Mouse (Mus musculus) CH12.LX (cell line): ENCODE data around the gene Frmd3. TPM values are rescaled to one million over a fixed set of nuclear protein-coding genes. Genes with fewer than 3 reads are reported as not detected.

Experiments used
- DNase-seq: peaks from one replicate; pipeline ENCODE4 v3.0.0-alpha.2; 2013; ENCODE audit errors: extremely low read depth
- H3K27ac ChIP-seq: 2 replicates; pipeline ENCODE4 v1.5.1; 2012; ENCODE audit warnings: low read depth, mild to moderate bottlenecking, control low read depth, moderate library complexity; ENCODE audit not compliant: insufficient read depth
- H3K27me3 ChIP-seq: replicated peaks from 2 replicates; pipeline ENCODE3; 2012; ENCODE audit warnings: inconsistent platforms
- H3K36me3 ChIP-seq, 2 experiments: replicated peaks in 1 of 2; 2 replicates each; pipeline versions ENCODE3 to v1.6.1; 2012; ENCODE audit warnings: inconsistent platforms in 1 of 2, low read length in 1 of 2, mild to moderate bottlenecking in 1 of 2, mixed read lengths in 1 of 2, moderate library complexity in 1 of 2; ENCODE audit not compliant: control insufficient read depth in 1 of 2, insufficient read depth in 1 of 2
- H3K4me1 ChIP-seq, 2 experiments: 2 replicates each; pipeline ENCODE4 v1.6.1; 2012; ENCODE audit warnings: inconsistent platforms in 1 of 2, moderate library complexity in 1 of 2; ENCODE audit not compliant: insufficient read depth in 2 of 2, control insufficient read depth in 1 of 2
- H3K4me2 ChIP-seq: 2 replicates; pipeline ENCODE4 v1.6.1; 2012; ENCODE audit warnings: low read depth, mild to moderate bottlenecking, control low read depth; ENCODE audit not compliant: poor library complexity, insufficient read depth, severe bottlenecking
- H3K4me3 ChIP-seq, 3 experiments: fragments of 150-350 bp in 1 of 3; sonication (generic) in 1 of 3; replicated peaks in 1 of 3; 2 replicates each; pipeline versions ENCODE3 to v1.5.1; 2011 to 2012; ENCODE audit warnings: low read depth in 2 of 3, low read length in 2 of 3, mild to moderate bottlenecking in 2 of 3, moderate library complexity in 2 of 3, control low read depth in 1 of 3, improper control_type of control experiment in 1 of 3, inconsistent platforms in 1 of 3, mixed read lengths in 1 of 3; ENCODE audit not compliant: poor library complexity in 1 of 3
- H3K79me2 ChIP-seq: replicated peaks from 2 replicates; pipeline ENCODE4 v1.6.1; 2012; ENCODE audit warnings: mild to moderate bottlenecking, moderate library complexity; ENCODE audit not compliant: control insufficient read depth, poor library complexity, insufficient read depth, severe bottlenecking; ENCODE audit errors: extremely low read depth
- H3K9ac ChIP-seq: 2 replicates; pipeline ENCODE4 v1.6.1; 2012; ENCODE audit warnings: low read depth, mild to moderate bottlenecking, control low read depth, moderate library complexity; ENCODE audit not compliant: insufficient read depth
- H3K9me3 ChIP-seq: replicated peaks from 2 replicates; pipeline ENCODE3; 2012; ENCODE audit warnings: low read length, inconsistent platforms, mixed read lengths
- CHD1 ChIP-seq: IDR thresholded peaks from 2 replicates; pipeline ENCODE4 v1.6.1; 2012; ENCODE audit warnings: low read depth, low read length, improper control_type of control experiment, inconsistent platforms
- ELF1 ChIP-seq: IDR thresholded peaks from 2 replicates; pipeline ENCODE4 v1.6.1; 2014; ENCODE audit warnings: low read depth, mild to moderate bottlenecking, inconsistent platforms, low read length, improper control_type of control experiment
- GABPA ChIP-seq: IDR thresholded peaks from 2 replicates; pipeline ENCODE4 v1.6.1; 2012; ENCODE audit warnings: low read depth, low read length, improper control_type of control experiment, inconsistent platforms; ENCODE audit not compliant: insufficient replicate concordance
- HCFC1 ChIP-seq: IDR thresholded peaks from 2 replicates; pipeline ENCODE4 v1.6.1; 2012; ENCODE audit warnings: low read depth, mild to moderate bottlenecking, inconsistent platforms, low read length, improper control_type of control experiment
- JUN ChIP-seq: IDR thresholded peaks from 2 replicates; pipeline ENCODE4 v1.6.1; 2011; ENCODE audit warnings: low read depth, mild to moderate bottlenecking, low read length, improper control_type of control experiment, moderate library complexity; ENCODE audit not compliant: insufficient read depth
- JUND ChIP-seq: conservative IDR thresholded peaks from 2 replicates; pipeline ENCODE4 v1.6.1; 2011; ENCODE audit warnings: low read depth, low read length, improper control_type of control experiment
- KAT2A ChIP-seq: IDR thresholded peaks from 2 replicates; pipeline ENCODE4 v1.6.1; 2012; ENCODE audit warnings: low read length, improper control_type of control experiment, inconsistent platforms; ENCODE audit not compliant: insufficient replicate concordance
- MAFK ChIP-seq: IDR thresholded peaks from 2 replicates; pipeline ENCODE4 v1.6.1; 2011; ENCODE audit warnings: low read length, improper control_type of control experiment; ENCODE audit not compliant: insufficient replicate concordance
- MEF2A ChIP-seq: IDR thresholded peaks from 2 replicates; pipeline ENCODE4 v1.6.1; 2014; ENCODE audit warnings: low read depth, mild to moderate bottlenecking, inconsistent platforms, low read length, improper control_type of control experiment, borderline replicate concordance
- MXI1 ChIP-seq: IDR thresholded peaks from 2 replicates; pipeline ENCODE4 v1.6.1; 2011; ENCODE audit warnings: mild to moderate bottlenecking, low read depth, low read length, improper control_type of control experiment
- NELFE ChIP-seq: IDR thresholded peaks from 2 replicates; pipeline ENCODE4 v1.6.1; 2011; ENCODE audit warnings: low read depth, low read length, improper control_type of control experiment
- POLR2AphosphoS2 ChIP-seq: IDR thresholded peaks from 2 replicates; pipeline ENCODE4 v1.6.1; 2011; ENCODE audit warnings: low read depth, low read length, improper control_type of control experiment
- USF2 ChIP-seq: conservative IDR thresholded peaks from 2 replicates; pipeline ENCODE4 v1.6.1; 2011; ENCODE audit warnings: low read depth, low read length, improper control_type of control experiment
- ZC3H11A ChIP-seq: IDR thresholded peaks from 2 replicates; pipeline ENCODE4 v1.6.1; 2012; ENCODE audit warnings: low read depth, mild to moderate bottlenecking, inconsistent platforms, low read length, improper control_type of control experiment
- ZKSCAN1 ChIP-seq: IDR thresholded peaks from 2 replicates; pipeline ENCODE4 v1.6.1; 2012; ENCODE audit warnings: low read depth, inconsistent platforms, low read length, improper control_type of control experiment, borderline replicate concordance
- ZMIZ1 ChIP-seq: IDR thresholded peaks from 2 replicates; pipeline ENCODE4 v1.6.1; 2012; ENCODE audit warnings: low read depth, mild to moderate bottlenecking, inconsistent platforms, low read length, improper control_type of control experiment
- dilution Hi-C: fragments of 300-500 bp; cut with MboI; formaldehyde crosslinking; loops from 2 replicates; pipeline ENCODE4 v1.14.3; 2020; ENCODE audit warnings: low sequenced_read_pairs; ENCODE audit not compliant: extremely low pct_unique_long_range_greater_than_20kb, extremely low pct_ligation_motif_present
- in situ Hi-C: fragments of 300-500 bp; cut with MboI; formaldehyde crosslinking; loops from 3 replicates; pipeline ENCODE4 v1.14.3; 2019; ENCODE audit warnings: low sequenced_read_pairs, low pct_ligation_motif_present, low pct_unique_long_range_greater_than_20kb, mixed read lengths
- polyA plus RNA-seq: library from polyadenylated mRNA; unstranded; fragments of >175 nt; gene quantifications from 2 replicates; pipeline ENCODE4 v1.2.1, GENCODE M21; 2012; ENCODE audit warnings: low read depth; ENCODE audit not compliant: insufficient read length
- total RNA-seq, 2 experiments: library from RNA; depleted of rRNA; stranded (reverse); fragments of 300-350 nt in 1 of 2; fragments of >200 nt in 1 of 2; gene quantifications; 2 replicates each; pipeline ENCODE4 v1.2.3; 2012 to 2014

Gene Frmd3
- total and polyA plus RNA-seq, 3 experiments: not detected

DNA sequence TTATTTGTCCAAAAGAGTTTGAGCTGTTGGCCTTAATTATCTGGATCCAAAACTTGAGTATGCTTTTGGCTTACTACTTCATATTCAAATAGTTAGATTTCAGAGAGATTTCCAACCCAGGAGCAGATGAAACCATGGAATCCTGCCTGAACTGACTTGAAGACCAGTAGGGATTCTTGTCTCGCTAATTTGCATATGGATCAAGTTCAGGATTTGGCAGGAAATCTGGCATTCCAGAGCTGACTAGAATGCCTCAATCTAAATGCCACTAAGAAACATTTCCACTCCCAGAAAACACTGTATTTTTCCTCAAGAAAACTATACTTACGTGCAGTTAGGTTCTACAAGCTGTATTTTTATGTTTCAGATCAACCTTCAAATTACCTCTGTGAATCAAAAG lies 6.8 kb downstream of the Frmd3 start:
- no peak overlapping the region for H3K4me2 ChIP-seq
- H3K27me3 ChIP-seq: no peaks in the 10 kb centered on the region
- no peak for DNase-seq
- H3K9me3 ChIP-seq: peaks cover 28% of the 10 kb centered on the region
- H3K36me3 ChIP-seq: no peaks in the 10 kb centered on the region
- TF ChIP-seq MEF2A (no peak), KAT2A (no peak), HCFC1 (no peak), ZKSCAN1 (no peak), POLR2AphosphoS2 (no peak), CHD1 (no peak), GABPA (no peak), MAFK (no peak), JUND (no peak), ELF1 (no peak), ZC3H11A (no peak), NELFE (no peak), ZMIZ1 (no peak)
- in situ Hi-C loops: no loop called here
- H3K27ac ChIP-seq: no peak overlapping the region
- H3K4me3 ChIP-seq: no peak overlapping the region
- no peak overlapping the region for H3K9ac ChIP-seq
- H3K4me1 ChIP-seq: no peaks in the 10 kb centered on the region
- no peaks in the 10 kb centered on the region for H3K79me2 ChIP-seq
- dilution Hi-C loops: no loop called here

GRCm38 (mm10) chr4:74043226-74043625 lies 30.0 kb downstream of the Frmd3 start:
- no peak overlapping the region for H3K27ac ChIP-seq
- peaks cover 10% of the 10 kb centered on the region for H3K9me3 ChIP-seq
- TF ChIP-seq MAFK: no peak
- TF ChIP-seq JUND: no peak
- no peak for TF ChIP-seq JUN
- TF ChIP-seq USF2: no peak
- TF ChIP-seq MXI1: no peak
- TF ChIP-seq POLR2AphosphoS2: no peak
- H3K4me3 ChIP-seq: no peak overlapping the region
- dilution Hi-C loops: no loop called here
- no peaks in the 10 kb centered on the region for H3K4me1 ChIP-seq
- H3K27me3 ChIP-seq: no peaks in the 10 kb centered on the region
- H3K9ac ChIP-seq: no peak overlapping the region
- H3K4me2 ChIP-seq: no peak overlapping the region
- no peaks in the 10 kb centered on the region for H3K36me3 ChIP-seq
- no peaks in the 10 kb centered on the region for H3K79me2 ChIP-seq
- DNase-seq: no peak
- in situ Hi-C loops: no loop called here
